Mouse (Mus musculus): Measurements from ENCODE around the gene Snap25. TPM values are rescaled to one million over a fixed set of nuclear protein-coding genes. Genes with fewer than 3 reads are reported as not detected.

Snap25 gene
- 0.14 TPM in 1 of 2 replicates, not detected in the other for polyA plus RNA-seq (2012; ENCODE audit: low replicate concordance)

DNA sequence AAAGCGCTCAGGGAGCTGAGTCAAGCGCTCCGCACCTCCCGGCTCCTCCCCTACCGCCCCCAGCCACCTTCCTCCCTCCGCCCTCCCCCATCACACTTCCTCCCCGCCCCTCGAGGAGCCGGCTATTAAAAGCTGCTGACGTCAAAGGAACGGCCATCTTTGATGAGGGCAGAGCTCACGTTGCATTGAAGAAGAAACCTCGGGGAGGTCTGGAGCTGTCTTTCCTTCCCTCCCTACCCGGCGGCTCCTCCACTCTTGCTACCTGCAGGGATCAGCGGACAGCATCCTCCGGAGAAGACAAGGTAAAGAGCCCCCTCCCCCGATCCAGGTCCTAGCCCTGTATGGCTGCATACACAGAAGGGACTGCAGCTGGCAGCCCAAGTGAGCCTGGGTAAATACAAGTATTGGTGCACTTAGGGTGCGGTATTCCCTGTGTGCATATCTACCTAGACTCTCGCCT lies at the start of gene Snap25:
Gene Snap25, plus strand, starts transcription at position 155 of the 460 bp plus-strand sequence.

Other genes with a start within 250 kb of the Snap25 start
- gene Ankef1, start 211.5 kb upstream of the Snap25 start, polyA plus RNA-seq (2012; ENCODE audit: low replicate concordance), result not detected in 2 replicates
- not detected in 2 replicates for gene AL731706.2, start 172.2 kb downstream of the Snap25 start, polyA plus RNA-seq (2012; ENCODE audit: low replicate concordance)
- gene Slx4ip, start 177.8 kb downstream of the Snap25 start, polyA plus RNA-seq (2012; ENCODE audit: low replicate concordance), result 0.41 and 0.69 TPM in 2 replicates
- not detected in 2 replicates for gene AL731706.1, start 177.9 kb downstream of the Snap25 start, polyA plus RNA-seq (2012; ENCODE audit: low replicate concordance)
- gene Mkks, start 177.9 kb downstream of the Snap25 start, polyA plus RNA-seq (2012; ENCODE audit: low replicate concordance), result 0.09 and 0.30 TPM in 2 replicates

All from leukemia stem cell, adult 10-12 weeks (primary cell).